Mouse (Mus musculus): ENCODE results near the gene Parvg.

GRCm38 (mm10) chr15:84301641-84302420 is 22.0 kb upstream of the Parvg start:
- TF ChIP-seq EP300 (IDR thresholded peaks at IDR 0.05; ENCODE audit: low read depth), result no peak
- no peak for TF ChIP-seq CTCF (IDR thresholded peaks at IDR 0.05; ENCODE audit: low read depth)
